Mouse (Mus musculus): Measurements from ENCODE around the gene 1700001J03Rik.
"Not testable (repeated sequence)": the region's sequence is repeated elsewhere in the genome, so short reads cannot be mapped to it uniquely, and the experiment has no call there.

1700001J03Rik gene

GRCm38 (mm10) chr5:146188144-146188543 is 3.0 kb upstream of the 1700001J03Rik start:
- DNase-seq (ENCODE audit: low spot score): no peak

- DNase-seq (ENCODE audit: low spot score): peak; percentile 67
Observed at GRCm38 (mm10) chr5:146187441-146187840, 2.3 kb upstream of the 1700001J03Rik start.

- DNase-seq (ENCODE audit: low spot score): not testable (repeated sequence)
Observed at GRCm38 (mm10) chr5:146172744-146173143, 12.4 kb downstream of the 1700001J03Rik start.

GRCm38 (mm10) chr5:146170621-146171020 is 14.5 kb downstream of the 1700001J03Rik start, which contains the start of gene Gm6309:
Gm6309 (minus strand) TSS chr5:146170721.
- not testable (repeated sequence) for DNase-seq (ENCODE audit: low spot score)

- DNase-seq (ENCODE audit: low spot score): not testable (repeated sequence)
Observed at GRCm38 (mm10) chr5:146160439-146160838, 24.7 kb downstream of the 1700001J03Rik start, which contains the start of gene Gm5565. Gm5565 (minus strand) TSS chr5:146160539.

- DNase-seq (ENCODE audit: low spot score): not testable (repeated sequence)
Observed at GRCm38 (mm10) chr5:146158326-146158725, 26.8 kb downstream of the 1700001J03Rik start.

GRCm38 (mm10) chr5:146150454-146150853 is 34.6 kb downstream of the 1700001J03Rik start:
- DNase-seq (ENCODE audit: low spot score): no peak

- DNase-seq (ENCODE audit: low spot score): no peak
Observed at GRCm38 (mm10) chr5:146147903-146148302, 37.2 kb downstream of the 1700001J03Rik start.
